Mouse (Mus musculus): ENCODE results near the gene Armc8. TPM values are rescaled to one million over a fixed set of nuclear protein-coding genes. Genes with fewer than 3 reads are reported as not detected.

The Armc8 gene
- polyA plus RNA-seq, 1 experiment: not detected

- Histone ChIP-seq H3K4me1 (ENCODE audit: control insufficient read depth, insufficient read depth, low read length) (no peaks in the 10 kb centered on the region), H3K27ac (ENCODE audit: insufficient read depth, low read depth, low read length) (no peak overlapping the region), H3K4me3 (ENCODE audit: insufficient read depth, low read depth, low read length) (no peak overlapping the region)
- 53% methylated on average over 2 of the region's 2 CpGs for WGBS
- TF ChIP-seq POLR2A (IDR thresholded peaks at IDR 0.05; ENCODE audit: insufficient read depth, low read depth, low read length): no peak
- TF ChIP-seq CTCF (IDR thresholded peaks at IDR 0.05; ENCODE audit: insufficient read depth, low read depth, low read length): no peak
Measured at GRCm38 (mm10) chr9:99553049-99553448, 15.7 kb downstream of the Armc8 start.

- no peak overlapping the region for H3K4me3 ChIP-seq (ENCODE audit: insufficient read depth, low read depth, low read length)
- no peaks in the 10 kb centered on the region for H3K4me1 ChIP-seq (ENCODE audit: control insufficient read depth, insufficient read depth, low read length)
- H3K27ac ChIP-seq (ENCODE audit: insufficient read depth, low read depth, low read length): no peak overlapping the region
- 69% methylated on average over 2 of the region's 2 CpGs for WGBS
- no peak for TF ChIP-seq CTCF (IDR thresholded peaks at IDR 0.05; ENCODE audit: insufficient read depth, low read depth, low read length)
Measured at GRCm38 (mm10) chr9:99552068-99552467, 16.6 kb downstream of the Armc8 start.

GRCm38 (mm10) chr9:99546259-99546658 is 22.4 kb downstream of the Armc8 start:
- TF ChIP-seq CTCF (IDR thresholded peaks at IDR 0.05; ENCODE audit: insufficient read depth, low read depth, low read length): no peak
- TF ChIP-seq POLR2A (IDR thresholded peaks at IDR 0.05; ENCODE audit: insufficient read depth, low read depth, low read length): no peak
- 89% methylated on average over 1 of the region's 1 CpGs for WGBS
- Histone ChIP-seq H3K4me3 (ENCODE audit: insufficient read depth, low read depth, low read length) (no peak overlapping the region), H3K4me1 (ENCODE audit: control insufficient read depth, insufficient read depth, low read length) (no peaks in the 10 kb centered on the region), H3K27ac (ENCODE audit: insufficient read depth, low read depth, low read length) (no peak overlapping the region)

- WGBS: 84% methylated on average over 1 of the region's 1 CpGs
- Histone ChIP-seq H3K4me3 (ENCODE audit: insufficient read depth, low read depth, low read length) (no peak overlapping the region), H3K4me1 (ENCODE audit: control insufficient read depth, insufficient read depth, low read length) (no peaks in the 10 kb centered on the region), H3K27ac (ENCODE audit: insufficient read depth, low read depth, low read length) (no peak overlapping the region)
- no peak for TF ChIP-seq CTCF (IDR thresholded peaks at IDR 0.05; ENCODE audit: insufficient read depth, low read depth, low read length)
- no peak for TF ChIP-seq POLR2A (IDR thresholded peaks at IDR 0.05; ENCODE audit: insufficient read depth, low read depth, low read length)
Measured at GRCm38 (mm10) chr9:99531865-99532264, 36.8 kb downstream of the Armc8 start.

- TF ChIP-seq CTCF (IDR thresholded peaks at IDR 0.05; ENCODE audit: insufficient read depth, low read depth, low read length) (no peak), POLR2A (IDR thresholded peaks at IDR 0.05; ENCODE audit: insufficient read depth, low read depth, low read length) (no peak)
- 85% methylated on average over 7 of the region's 7 CpGs for WGBS
- no peak overlapping the region for H3K4me3 ChIP-seq (ENCODE audit: insufficient read depth, low read depth, low read length)
- no peak overlapping the region for H3K27ac ChIP-seq (ENCODE audit: insufficient read depth, low read depth, low read length)
- H3K4me1 ChIP-seq (ENCODE audit: control insufficient read depth, insufficient read depth, low read length): no peaks in the 10 kb centered on the region
Measured at GRCm38 (mm10) chr9:99505875-99506274, 62.8 kb downstream of the Armc8 start.

- no peak for TF ChIP-seq POLR2A (IDR thresholded peaks at IDR 0.05; ENCODE audit: insufficient read depth, low read depth, low read length)
- no peak for TF ChIP-seq CTCF (IDR thresholded peaks at IDR 0.05; ENCODE audit: insufficient read depth, low read depth, low read length)
- WGBS: 97% methylated on average over 4 of the region's 4 CpGs
- Histone ChIP-seq H3K4me3 (ENCODE audit: insufficient read depth, low read depth, low read length) (no peak overlapping the region), H3K27ac (ENCODE audit: insufficient read depth, low read depth, low read length) (no peak overlapping the region), H3K4me1 (ENCODE audit: control insufficient read depth, insufficient read depth, low read length) (no peaks in the 10 kb centered on the region)
Measured at GRCm38 (mm10) chr9:99499336-99499735, 69.4 kb downstream of the Armc8 start.

- WGBS: 80% methylated on average over 10 of the region's 10 CpGs
- Histone ChIP-seq H3K4me3 (ENCODE audit: insufficient read depth, low read depth, low read length) (no peak overlapping the region), H3K4me1 (ENCODE audit: control insufficient read depth, insufficient read depth, low read length) (no peaks in the 10 kb centered on the region), H3K27ac (ENCODE audit: insufficient read depth, low read depth, low read length) (no peak overlapping the region)
- TF ChIP-seq POLR2A (IDR thresholded peaks at IDR 0.05; ENCODE audit: insufficient read depth, low read depth, low read length): no peak
Measured at GRCm38 (mm10) chr9:99492634-99493200, 76.0 kb downstream of the Armc8 start.

GRCm38 (mm10) chr9:99491050-99491449 is 77.6 kb downstream of the Armc8 start:
- H3K27ac ChIP-seq (ENCODE audit: insufficient read depth, low read depth, low read length): no peak overlapping the region
- no peaks in the 10 kb centered on the region for H3K4me1 ChIP-seq (ENCODE audit: control insufficient read depth, insufficient read depth, low read length)
- no peak for TF ChIP-seq POLR2A (IDR thresholded peaks at IDR 0.05; ENCODE audit: insufficient read depth, low read depth, low read length)
- no peak for TF ChIP-seq CTCF (IDR thresholded peaks at IDR 0.05; ENCODE audit: insufficient read depth, low read depth, low read length)
- H3K4me3 ChIP-seq (ENCODE audit: insufficient read depth, low read depth, low read length): no peak overlapping the region
- WGBS: 97% methylated on average over 4 of the region's 4 CpGs

- no peak overlapping the region for H3K27ac ChIP-seq (ENCODE audit: insufficient read depth, low read depth, low read length)
- no peak overlapping the region for H3K4me3 ChIP-seq (ENCODE audit: insufficient read depth, low read depth, low read length)
- no peaks in the 10 kb centered on the region for H3K4me1 ChIP-seq (ENCODE audit: control insufficient read depth, insufficient read depth, low read length)
- 86% methylated on average over 3 of the region's 3 CpGs for WGBS
- TF ChIP-seq POLR2A (IDR thresholded peaks at IDR 0.05; ENCODE audit: insufficient read depth, low read depth, low read length) (no peak), CTCF (IDR thresholded peaks at IDR 0.05; ENCODE audit: insufficient read depth, low read depth, low read length) (no peak)
Measured at GRCm38 (mm10) chr9:99487841-99488240, 80.9 kb downstream of the Armc8 start.

- no peak for TF ChIP-seq POLR2A (IDR thresholded peaks at IDR 0.05; ENCODE audit: insufficient read depth, low read depth, low read length)
- TF ChIP-seq CTCF (IDR thresholded peaks at IDR 0.05; ENCODE audit: insufficient read depth, low read depth, low read length): no peak
- WGBS: 87% methylated on average over 8 of the region's 8 CpGs
- Histone ChIP-seq H3K4me3 (ENCODE audit: insufficient read depth, low read depth, low read length) (no peak overlapping the region), H3K27ac (ENCODE audit: insufficient read depth, low read depth, low read length) (no peak overlapping the region), H3K4me1 (ENCODE audit: control insufficient read depth, insufficient read depth, low read length) (no peaks in the 10 kb centered on the region)
Measured at GRCm38 (mm10) chr9:99487126-99487695, 81.5 kb downstream of the Armc8 start.
